Mouse (Mus musculus): Measurements from ENCODE around the gene Ccnd2. TPM values are rescaled to one million over a fixed set of nuclear protein-coding genes. Genes with fewer than 3 reads are reported as not detected.

The Ccnd2 gene
- polyA plus RNA-seq (2015; fragmentation: Nextera tagmentation; extraction: Ambion mirVana), result 932 and 1,032 TPM in 2 replicates

- Histone ChIP-seq H3K4me2 (ENCODE audit: low read depth, low read length) (peak within 1 kb of the TSS; percentile 96), H3K27ac (ENCODE audit: low read length) (peak within 1 kb of the TSS; percentile 97), H3K4me3 (replicated peaks; ENCODE audit: low read length) (peak within 1 kb of the TSS; percentile 82), H3K36me3 (ENCODE audit: control insufficient read depth, insufficient read depth, low read length) (0 out of 2 replicates have a peak, but pooled peaks cover 3% of the 10 kb centered on the region), H3K9ac (ENCODE audit: low read length) (peak within 1 kb of the TSS; percentile 78), H3K9me3 (replicated peaks; ENCODE audit: control insufficient read depth, low read length) (no peaks in the 10 kb centered on the region), H3K4me1 (ENCODE audit: control insufficient read depth, insufficient read depth, low read length) (peaks cover 29% of the 10 kb centered on the region), H3K27me3 (ENCODE audit: control insufficient read depth, insufficient read depth, low read length) (no peaks in the 10 kb centered on the region)
- WGBS, result under 1% methylated on average over 40 of the region's 40 CpGs
- peak; percentile 81 for ATAC-seq (ENCODE audit: insufficient read depth, low FRiP score)
Measured at GRCm38 (mm10) chr6:127152106-127152951, at the start of gene Ccnd2. Gene Ccnd2 (minus strand): TSS chr6:127152193.

- no peak overlapping the region for H3K4me3 ChIP-seq (replicated peaks; ENCODE audit: low read length)
- no peak overlapping the region for H3K27ac ChIP-seq (ENCODE audit: low read length)
- H3K4me2 ChIP-seq (ENCODE audit: low read depth, low read length), result no peak overlapping the region
- no peaks in the 10 kb centered on the region for H3K4me1 ChIP-seq (ENCODE audit: control insufficient read depth, insufficient read depth, low read length)
- no peaks in the 10 kb centered on the region for H3K9me3 ChIP-seq (replicated peaks; ENCODE audit: control insufficient read depth, low read length)
- no peak for ATAC-seq (ENCODE audit: insufficient read depth, low FRiP score)
- H3K36me3 ChIP-seq (ENCODE audit: control insufficient read depth, insufficient read depth, low read length), result no peaks in the 10 kb centered on the region
- H3K9ac ChIP-seq (ENCODE audit: low read length), result no peak overlapping the region
- WGBS, result 74% methylated on average over 2 of the region's 2 CpGs
- no peaks in the 10 kb centered on the region for H3K27me3 ChIP-seq (ENCODE audit: control insufficient read depth, insufficient read depth, low read length)
Measured at GRCm38 (mm10) chr6:127196985-127197384, 45.0 kb upstream of the Ccnd2 start.

DNA sequence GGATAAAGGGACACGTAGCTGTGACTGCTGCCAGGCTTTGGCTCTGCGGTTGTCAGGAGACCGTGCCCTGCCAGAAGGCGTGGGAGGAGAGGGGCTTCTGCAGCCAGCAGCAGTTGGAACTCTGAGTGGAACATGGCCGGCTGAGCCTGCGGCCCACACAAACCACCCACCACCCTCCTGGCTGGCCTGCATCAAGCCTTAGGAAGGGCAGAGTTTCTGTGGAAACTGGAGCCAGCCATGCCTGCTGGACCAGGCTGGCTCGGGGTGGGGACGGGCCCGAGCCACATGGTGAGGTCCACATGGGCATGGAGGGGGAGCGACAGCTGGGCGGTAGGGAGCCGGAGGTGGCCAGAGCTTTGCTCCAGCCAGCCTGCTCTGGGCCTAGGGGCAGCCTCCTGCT, 29.3 kb upstream of the Ccnd2 start:
- ATAC-seq (ENCODE audit: insufficient read depth, low FRiP score), result no peak
- WGBS, result 76% methylated on average over 12 of the region's 12 CpGs
- peaks cover 12% of the 10 kb centered on the region for H3K4me1 ChIP-seq (ENCODE audit: control insufficient read depth, insufficient read depth, low read length)
- H3K27ac ChIP-seq (ENCODE audit: low read length), result no peak overlapping the region
- H3K36me3 ChIP-seq (ENCODE audit: control insufficient read depth, insufficient read depth, low read length), result no peaks in the 10 kb centered on the region
- H3K4me2 ChIP-seq (ENCODE audit: low read depth, low read length), result no peak overlapping the region
- H3K27me3 ChIP-seq (ENCODE audit: control insufficient read depth, insufficient read depth, low read length), result no peaks in the 10 kb centered on the region
- no peak overlapping the region for H3K9ac ChIP-seq (ENCODE audit: low read length)
- no peak overlapping the region for H3K4me3 ChIP-seq (replicated peaks; ENCODE audit: low read length)
- H3K9me3 ChIP-seq (replicated peaks; ENCODE audit: control insufficient read depth, low read length), result no peaks in the 10 kb centered on the region

DNA sequence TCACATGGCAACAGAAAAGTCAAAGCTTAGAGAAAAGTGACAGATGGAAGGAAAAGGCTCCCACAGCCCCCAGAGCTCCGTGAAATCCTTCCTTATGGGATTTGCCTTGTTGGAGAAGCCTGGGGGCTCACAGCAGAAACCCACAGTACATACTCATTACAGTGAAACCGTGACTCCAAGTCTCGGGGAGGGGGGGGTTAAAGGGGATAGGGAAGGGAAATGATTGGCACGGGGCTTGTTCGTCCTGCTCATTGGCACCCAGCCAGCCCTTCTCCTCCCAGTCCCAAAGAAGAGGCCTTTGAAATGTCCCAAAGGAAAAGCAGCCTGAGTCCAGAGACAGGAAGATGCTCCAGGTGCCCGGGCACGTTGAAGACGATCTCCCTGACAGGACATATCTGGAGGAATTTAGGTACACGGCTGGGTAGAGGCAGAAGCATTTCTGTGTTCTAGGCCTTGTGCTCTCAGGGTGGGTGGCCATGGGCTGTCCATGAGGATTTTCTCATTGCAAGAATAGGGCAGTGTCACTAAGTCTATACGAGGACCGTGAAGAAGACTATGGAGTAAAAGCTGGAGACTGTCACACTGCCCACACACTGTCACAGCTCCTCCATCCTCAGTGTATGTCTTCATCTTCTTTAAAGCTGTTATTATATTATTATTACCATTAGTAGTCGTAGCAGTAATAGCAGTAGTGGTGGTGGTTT, 27.2 kb upstream of the Ccnd2 start:
- Histone ChIP-seq H3K36me3 (ENCODE audit: control insufficient read depth, insufficient read depth, low read length) (no peaks in the 10 kb centered on the region), H3K4me2 (ENCODE audit: low read depth, low read length) (no peak overlapping the region), H3K9ac (ENCODE audit: low read length) (no peak overlapping the region), H3K4me3 (replicated peaks; ENCODE audit: low read length) (no peak overlapping the region), H3K9me3 (replicated peaks; ENCODE audit: control insufficient read depth, low read length) (no peaks in the 10 kb centered on the region), H3K4me1 (ENCODE audit: control insufficient read depth, insufficient read depth, low read length) (peaks cover 12% of the 10 kb centered on the region), H3K27ac (ENCODE audit: low read length) (no peak overlapping the region), H3K27me3 (ENCODE audit: control insufficient read depth, insufficient read depth, low read length) (no peaks in the 10 kb centered on the region)
- no peak for ATAC-seq (ENCODE audit: insufficient read depth, low FRiP score)
- 54% methylated on average over 12 of the region's 12 CpGs for WGBS

GRCm38 (mm10) chr6:127177962-127178361, 26.0 kb upstream of the Ccnd2 start:
- Histone ChIP-seq H3K27me3 (ENCODE audit: control insufficient read depth, insufficient read depth, low read length) (no peaks in the 10 kb centered on the region), H3K4me1 (ENCODE audit: control insufficient read depth, insufficient read depth, low read length) (peaks cover 12% of the 10 kb centered on the region), H3K27ac (ENCODE audit: low read length) (peak overlapping the region; percentile 62), H3K9ac (ENCODE audit: low read length) (no peak overlapping the region), H3K9me3 (replicated peaks; ENCODE audit: control insufficient read depth, low read length) (no peaks in the 10 kb centered on the region), H3K4me3 (replicated peaks; ENCODE audit: low read length) (no peak overlapping the region), H3K4me2 (ENCODE audit: low read depth, low read length) (no peak overlapping the region), H3K36me3 (ENCODE audit: control insufficient read depth, insufficient read depth, low read length) (no peaks in the 10 kb centered on the region)
- ATAC-seq (ENCODE audit: insufficient read depth, low FRiP score), result no peak
- WGBS, result 57% methylated on average over 7 of the region's 7 CpGs

GRCm38 (mm10) chr6:127177441-127177840, 25.4 kb upstream of the Ccnd2 start:
- WGBS, result 24% methylated on average over 4 of the region's 4 CpGs
- H3K9ac ChIP-seq (ENCODE audit: low read length), result no peak overlapping the region
- no peaks in the 10 kb centered on the region for H3K9me3 ChIP-seq (replicated peaks; ENCODE audit: control insufficient read depth, low read length)
- no peak overlapping the region for H3K4me3 ChIP-seq (replicated peaks; ENCODE audit: low read length)
- H3K4me2 ChIP-seq (ENCODE audit: low read depth, low read length), result no peak overlapping the region
- H3K27me3 ChIP-seq (ENCODE audit: control insufficient read depth, insufficient read depth, low read length), result no peaks in the 10 kb centered on the region
- peaks cover 12% of the 10 kb centered on the region for H3K4me1 ChIP-seq (ENCODE audit: control insufficient read depth, insufficient read depth, low read length)
- H3K36me3 ChIP-seq (ENCODE audit: control insufficient read depth, insufficient read depth, low read length), result no peaks in the 10 kb centered on the region
- ATAC-seq (ENCODE audit: insufficient read depth, low FRiP score), result peak; percentile 76
- peak overlapping the region; percentile 62 for H3K27ac ChIP-seq (ENCODE audit: low read length)

GRCm38 (mm10) chr6:127172461-127172860, 20.5 kb upstream of the Ccnd2 start:
- Histone ChIP-seq H3K9ac (ENCODE audit: low read length) (no peak overlapping the region), H3K4me3 (replicated peaks; ENCODE audit: low read length) (no peak overlapping the region), H3K36me3 (ENCODE audit: control insufficient read depth, insufficient read depth, low read length) (no peaks in the 10 kb centered on the region), H3K4me1 (ENCODE audit: control insufficient read depth, insufficient read depth, low read length) (peaks cover 5% of the 10 kb centered on the region), H3K27ac (ENCODE audit: low read length) (no peak overlapping the region), H3K4me2 (ENCODE audit: low read depth, low read length) (no peak overlapping the region), H3K27me3 (ENCODE audit: control insufficient read depth, insufficient read depth, low read length) (no peaks in the 10 kb centered on the region), H3K9me3 (replicated peaks; ENCODE audit: control insufficient read depth, low read length) (no peaks in the 10 kb centered on the region)
- WGBS, result 82% methylated on average over 11 of the region's 11 CpGs
- no peak for ATAC-seq (ENCODE audit: insufficient read depth, low FRiP score)

GRCm38 (mm10) chr6:127170734-127171133, 18.7 kb upstream of the Ccnd2 start:
- WGBS, result 81% methylated on average over 8 of the region's 8 CpGs

DNA sequence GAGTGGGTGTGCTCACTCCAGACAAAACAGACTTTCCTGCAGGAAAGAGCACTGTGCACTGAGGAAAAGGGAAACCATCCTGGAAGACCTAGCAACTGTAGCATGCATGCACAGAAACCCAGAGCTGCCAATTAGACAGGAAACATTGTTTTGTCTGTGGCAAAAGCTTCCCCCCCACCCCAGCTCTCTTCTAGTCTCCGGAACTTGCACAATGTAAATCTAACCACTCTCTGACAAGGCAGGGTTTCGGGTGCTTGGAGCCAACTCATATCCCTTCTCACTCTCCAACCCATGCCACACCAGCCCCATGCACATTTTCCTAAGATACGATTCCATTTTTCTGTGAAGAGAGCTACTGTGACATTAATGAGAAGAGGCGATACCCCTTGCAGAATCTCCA, 13.7 kb upstream of the Ccnd2 start:
- H3K27ac ChIP-seq (ENCODE audit: low read length), result no peak overlapping the region
- H3K9ac ChIP-seq (ENCODE audit: low read length), result no peak overlapping the region
- no peak overlapping the region for H3K4me2 ChIP-seq (ENCODE audit: low read depth, low read length)
- no peaks in the 10 kb centered on the region for H3K27me3 ChIP-seq (ENCODE audit: control insufficient read depth, insufficient read depth, low read length)
- no peaks in the 10 kb centered on the region for H3K4me1 ChIP-seq (ENCODE audit: control insufficient read depth, insufficient read depth, low read length)
- no peak for ATAC-seq (ENCODE audit: insufficient read depth, low FRiP score)
- H3K4me3 ChIP-seq (replicated peaks; ENCODE audit: low read length), result no peak overlapping the region
- H3K36me3 ChIP-seq (ENCODE audit: control insufficient read depth, insufficient read depth, low read length), result no peaks in the 10 kb centered on the region
- WGBS, result 70% methylated on average over 4 of the region's 4 CpGs
- H3K9me3 ChIP-seq (replicated peaks; ENCODE audit: control insufficient read depth, low read length), result no peaks in the 10 kb centered on the region

More at GRCm38 (mm10) chr6:127170734-127171133, 18.7 kb upstream of the Ccnd2 start:
- Histone ChIP-seq H3K9ac (ENCODE audit: low read length) (no peak overlapping the region), H3K36me3 (ENCODE audit: control insufficient read depth, insufficient read depth, low read length) (no peaks in the 10 kb centered on the region), H3K4me3 (replicated peaks; ENCODE audit: low read length) (no peak overlapping the region), H3K4me1 (ENCODE audit: control insufficient read depth, insufficient read depth, low read length) (no peaks in the 10 kb centered on the region), H3K4me2 (ENCODE audit: low read depth, low read length) (no peak overlapping the region), H3K27ac (ENCODE audit: low read length) (no peak overlapping the region), H3K9me3 (replicated peaks; ENCODE audit: control insufficient read depth, low read length) (no peaks in the 10 kb centered on the region), H3K27me3 (ENCODE audit: control insufficient read depth, insufficient read depth, low read length) (no peaks in the 10 kb centered on the region)
- ATAC-seq (ENCODE audit: insufficient read depth, low FRiP score), result no peak

All from stomach, embryonic 16.5 days (tissue).